Mouse (Mus musculus) limb, embryonic 15.5 days (tissue): Measurements from ENCODE around the gene Hoxc5. TPM values are rescaled to one million over a fixed set of nuclear protein-coding genes. Genes with fewer than 3 reads are reported as not detected.

Experiments used
- ATAC-seq: fragments of 200-750 bp; cut with Nextera tagmentation; 2 replicates; pipeline ENCODE4 v1.8.0; 2017; ENCODE audit warnings: low read depth, moderate TSS enrichment; ENCODE audit not compliant: insufficient number of reproducible peaks, low FRiP score, low TSS enrichment
- H3K27ac ChIP-seq: fragments of 300-500 bp; sonication (generic); 2 replicates; pipeline ENCODE4 v1.5.1; 2015; ENCODE audit warnings: moderate library complexity, mild to moderate bottlenecking, inconsistent platforms
- H3K27me3 ChIP-seq: fragments of 300-500 bp; sonication (generic); 2 replicates; pipeline ENCODE4 v1.6.1; 2015; ENCODE audit warnings: inconsistent platforms
- H3K36me3 ChIP-seq: fragments of 300-500 bp; sonication (generic); 2 replicates; pipeline ENCODE4 v1.6.1; 2015; ENCODE audit warnings: inconsistent platforms
- H3K4me1 ChIP-seq: fragments of 300-500 bp; sonication (generic); 2 replicates; pipeline ENCODE4 v1.6.1; 2015; ENCODE audit warnings: inconsistent platforms
- H3K4me2 ChIP-seq: fragments of 300-500 bp; sonication (generic); 2 replicates; pipeline ENCODE4 v1.6.1; 2015; ENCODE audit warnings: mild to moderate bottlenecking, inconsistent platforms
- H3K4me3 ChIP-seq: fragments of 300-500 bp; sonication (generic); 2 replicates; pipeline ENCODE4 v1.5.1; 2015; ENCODE audit warnings: mild to moderate bottlenecking, inconsistent platforms
- H3K9ac ChIP-seq: fragments of 300-500 bp; sonication (generic); 2 replicates; pipeline ENCODE4 v1.6.1; 2015; ENCODE audit warnings: inconsistent platforms
- H3K9me3 ChIP-seq: fragments of 300-500 bp; sonication (generic); 2 replicates; pipeline ENCODE4 v1.6.1; 2016; ENCODE audit warnings: inconsistent platforms
- WGBS: fragments of 180-500 bp; shearing (Covaris S2); methylation state at CpG from one replicate; pipeline ENCODE4 v1.1.7; 2015; 5-methylcytosine and 5-hydroxymethylcytosine counted together
- polyA plus RNA-seq: library from polyadenylated mRNA; unstranded; fragments of >200 nt; fragmentation: Nextera tagmentation; extraction: Ambion mirVana; gene quantifications from 2 replicates; pipeline ENCODE4 v1.2.1, GENCODE M21; 2015

The Hoxc5 gene
- 2.3 TPM in 2 replicates for polyA plus RNA-seq

DNA sequence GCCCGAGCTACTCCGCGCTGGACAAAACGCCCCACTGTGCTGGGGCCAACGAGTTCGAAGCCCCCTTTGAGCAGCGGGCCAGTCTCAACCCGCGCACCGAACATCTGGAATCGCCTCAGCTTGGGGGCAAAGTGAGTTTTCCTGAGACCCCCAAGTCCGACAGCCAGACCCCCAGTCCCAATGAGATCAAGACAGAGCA is at the start of gene Hoxc5:
Gene Hoxc5, plus strand, starts transcription at position 132 of the 199 bp plus-strand sequence.
- Histone ChIP-seq H3K4me3 (peak within 1 kb of the TSS; percentile 37), H3K9me3 (no peaks in the 10 kb centered on the region), H3K9ac (no peak within 1 kb of the TSS), H3K27me3 (peaks cover 94% of the 10 kb centered on the region), H3K27ac (peak within 1 kb of the TSS; percentile 51; the same call in 1 of the 2 replicates), H3K4me2 (peak within 1 kb of the TSS; percentile 48), H3K36me3 (no peaks in the 10 kb centered on the region), H3K4me1 (peaks cover 18% of the 10 kb centered on the region)
- 6% methylated on average over 12 of the region's 12 CpGs for WGBS
- ATAC-seq: no peak

GRCm38 (mm10) chr15:102917972-102918572 is 49.2 kb upstream of the Hoxc5 start:
- peaks cover 92% of the 10 kb centered on the region for H3K27me3 ChIP-seq
- no peak overlapping the region for H3K4me3 ChIP-seq
- H3K4me2 ChIP-seq: no peak overlapping the region
- no peaks in the 10 kb centered on the region for H3K9me3 ChIP-seq
- peaks cover 16% of the 10 kb centered on the region for H3K4me1 ChIP-seq
- WGBS: 8% methylated on average over 20 of the region's 20 CpGs
- H3K27ac ChIP-seq: no peak overlapping the region
- H3K36me3 ChIP-seq: no peaks in the 10 kb centered on the region
- no peak for ATAC-seq
- H3K9ac ChIP-seq: no peak overlapping the region

DNA sequence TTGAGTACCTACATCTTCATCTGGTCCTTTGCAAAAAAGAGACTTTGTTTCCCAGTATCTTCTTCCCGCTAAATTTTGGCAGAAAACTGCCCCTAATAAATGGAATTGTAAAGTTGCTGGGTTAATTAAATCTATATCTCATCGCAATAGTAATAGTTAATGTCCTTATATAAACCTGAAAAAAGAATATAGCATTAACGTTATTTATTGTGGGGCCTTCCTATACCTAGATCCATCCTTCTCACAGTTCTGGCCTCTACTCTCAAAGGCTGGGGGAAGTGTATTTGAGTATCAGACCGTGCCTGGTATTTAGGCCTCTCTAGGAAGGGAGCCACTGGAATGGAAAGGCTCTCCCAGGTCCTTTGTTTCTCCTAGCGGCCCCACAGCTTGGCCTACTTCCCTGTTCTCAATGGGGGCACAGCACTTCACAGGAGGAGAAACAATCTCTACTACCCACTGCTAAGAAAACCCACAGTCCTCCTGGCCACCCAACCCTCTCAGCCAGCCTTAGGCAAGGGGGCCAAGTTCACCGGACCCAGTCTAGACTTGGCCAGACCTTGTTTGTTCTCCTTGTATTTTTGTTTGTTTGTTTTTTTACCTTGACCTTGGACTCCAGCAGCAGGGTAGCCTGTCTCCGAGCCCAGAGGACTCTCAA is 48.5 kb upstream of the Hoxc5 start:
- Histone ChIP-seq H3K27ac (no peak overlapping the region), H3K9ac (no peak overlapping the region), H3K4me2 (no peak overlapping the region), H3K4me1 (peaks cover 16% of the 10 kb centered on the region), H3K9me3 (no peaks in the 10 kb centered on the region), H3K36me3 (no peaks in the 10 kb centered on the region), H3K4me3 (no peak overlapping the region), H3K27me3 (peaks cover 93% of the 10 kb centered on the region)
- WGBS: 9% methylated on average over 7 of the region's 7 CpGs
- ATAC-seq: no peak

- H3K36me3 ChIP-seq: no peaks in the 10 kb centered on the region
Measured at GRCm38 (mm10) chr15:102919336-102920180, 47.7 kb upstream of the Hoxc5 start.

DNA sequence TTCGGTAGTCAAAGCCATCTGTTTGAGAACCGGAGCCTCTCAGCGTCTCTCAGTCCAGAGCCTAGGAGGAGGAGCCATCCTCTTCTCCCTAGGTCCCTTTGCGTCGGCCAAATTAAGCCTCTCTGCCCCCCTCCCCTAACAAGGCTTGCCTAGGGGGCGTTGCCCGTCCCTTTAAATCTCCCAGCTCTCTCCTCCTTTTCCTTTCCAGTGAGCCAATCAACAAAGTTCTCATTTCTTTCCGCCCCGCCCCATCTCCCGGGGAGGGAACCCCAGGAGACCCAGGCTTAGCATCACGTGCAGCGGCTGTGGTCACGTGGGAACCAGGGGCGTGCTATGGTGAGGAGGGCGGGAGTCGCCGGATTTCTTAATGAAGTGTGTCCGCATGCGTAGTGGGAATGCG is 46.6 kb upstream of the Hoxc5 start:
- no peak overlapping the region for H3K27ac ChIP-seq
- H3K27me3 ChIP-seq: peaks cover 93% of the 10 kb centered on the region
- H3K4me2 ChIP-seq: peak overlapping the region; percentile 47
- peaks cover 16% of the 10 kb centered on the region for H3K4me1 ChIP-seq
- H3K36me3 ChIP-seq: no peaks in the 10 kb centered on the region
- peak; percentile 79 for ATAC-seq
- no peaks in the 10 kb centered on the region for H3K9me3 ChIP-seq
- H3K9ac ChIP-seq: no peak overlapping the region
- under 1% methylated on average over 20 of the region's 20 CpGs for WGBS
- peak overlapping the region; percentile 39 for H3K4me3 ChIP-seq

More at GRCm38 (mm10) chr15:102919336-102920180, 47.7 kb upstream of the Hoxc5 start:
- no peak for ATAC-seq
- Histone ChIP-seq H3K4me1 (peaks cover 16% of the 10 kb centered on the region), H3K27me3 (peaks cover 95% of the 10 kb centered on the region), H3K27ac (no peak overlapping the region), H3K4me3 (no peak overlapping the region), H3K9ac (no peak overlapping the region), H3K4me2 (no peak overlapping the region; the same call in 1 of the 2 replicates), H3K9me3 (no peaks in the 10 kb centered on the region)
- WGBS: 4% methylated on average over 12 of the region's 12 CpGs

GRCm38 (mm10) chr15:102921053-102922011 is 45.9 kb upstream of the Hoxc5 start, which contains the start of gene Hoxc13:
Gene Hoxc13 (plus strand): TSS chr15:102921103.
- Histone ChIP-seq H3K4me3 (peak within 1 kb of the TSS; percentile 39), H3K36me3 (no peaks in the 10 kb centered on the region), H3K4me1 (peaks cover 16% of the 10 kb centered on the region), H3K27ac (peak within 1 kb of the TSS; percentile 61; the same call in 1 of the 2 replicates), H3K9ac (no peak within 1 kb of the TSS), H3K4me2 (peak within 1 kb of the TSS; percentile 47), H3K27me3 (peaks cover 93% of the 10 kb centered on the region), H3K9me3 (no peaks in the 10 kb centered on the region)
- ATAC-seq: peak; percentile 53
- WGBS: under 1% methylated on average over 77 of the region's 88 CpGs

GRCm38 (mm10) chr15:102922012-102922362 is 45.3 kb upstream of the Hoxc5 start:
- H3K36me3 ChIP-seq: no peaks in the 10 kb centered on the region
- peaks cover 16% of the 10 kb centered on the region for H3K4me1 ChIP-seq
- H3K9me3 ChIP-seq: no peaks in the 10 kb centered on the region
- peak overlapping the region; percentile 47 for H3K4me2 ChIP-seq
- H3K4me3 ChIP-seq: peak overlapping the region; percentile 39
- 0 out of 2 replicates have a peak, but pooled peaks have one; percentile 7 for ATAC-seq
- peaks cover 92% of the 10 kb centered on the region for H3K27me3 ChIP-seq
- peak overlapping the region; percentile 61; the same call in 1 of the 2 replicates for H3K27ac ChIP-seq
- WGBS: 2% methylated on average over 24 of the region's 24 CpGs
- no peak overlapping the region for H3K9ac ChIP-seq

DNA sequence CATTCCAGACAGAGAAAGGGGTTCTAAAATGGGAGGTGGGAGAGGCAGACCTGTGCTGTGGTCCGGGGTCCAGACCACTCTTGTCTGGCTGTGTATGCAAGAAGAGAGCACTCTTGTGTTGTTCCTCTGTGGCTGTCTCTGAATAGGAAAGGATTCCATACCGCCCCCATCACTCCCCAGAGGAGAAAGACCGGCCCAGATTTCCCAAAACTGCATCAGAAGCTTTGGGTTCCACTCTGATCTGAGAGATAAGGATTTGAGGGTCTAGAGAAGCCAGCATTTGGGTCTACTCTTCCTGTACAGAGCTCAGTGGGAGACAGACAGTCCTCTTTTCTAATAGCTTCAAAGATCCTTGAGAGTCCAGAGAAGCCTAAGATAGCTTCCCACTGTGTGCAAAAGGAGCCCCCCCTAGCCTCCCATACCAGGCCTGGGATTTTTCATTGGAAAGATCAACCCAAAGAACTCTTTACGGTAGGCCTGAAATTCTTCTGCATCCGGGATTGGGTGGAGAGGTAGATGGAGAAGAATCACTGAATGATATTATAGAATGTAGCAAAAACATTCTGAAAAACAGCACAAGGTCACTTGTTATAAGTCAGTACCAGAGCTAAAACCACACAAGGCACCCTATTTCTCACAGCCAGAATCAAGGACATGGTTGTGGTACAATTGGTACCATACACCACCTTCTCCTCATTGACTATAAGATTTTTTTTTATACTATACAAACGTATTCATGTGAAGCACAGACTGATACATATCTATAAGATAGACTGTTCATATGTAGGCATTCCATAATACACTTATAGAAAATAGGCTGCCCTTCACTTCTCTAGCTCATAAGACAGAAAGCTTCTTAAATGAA is 44.4 kb upstream of the Hoxc5 start:
- Histone ChIP-seq H3K9ac (no peak overlapping the region), H3K4me3 (peak overlapping the region; percentile 16; the same call in 1 of the 2 replicates), H3K27me3 (peaks cover 92% of the 10 kb centered on the region), H3K9me3 (no peaks in the 10 kb centered on the region), H3K36me3 (no peaks in the 10 kb centered on the region), H3K4me1 (peaks cover 16% of the 10 kb centered on the region), H3K4me2 (no peak overlapping the region), H3K27ac (no peak overlapping the region)
- ATAC-seq: no peak
- 20% methylated on average over 6 of the region's 6 CpGs for WGBS

DNA sequence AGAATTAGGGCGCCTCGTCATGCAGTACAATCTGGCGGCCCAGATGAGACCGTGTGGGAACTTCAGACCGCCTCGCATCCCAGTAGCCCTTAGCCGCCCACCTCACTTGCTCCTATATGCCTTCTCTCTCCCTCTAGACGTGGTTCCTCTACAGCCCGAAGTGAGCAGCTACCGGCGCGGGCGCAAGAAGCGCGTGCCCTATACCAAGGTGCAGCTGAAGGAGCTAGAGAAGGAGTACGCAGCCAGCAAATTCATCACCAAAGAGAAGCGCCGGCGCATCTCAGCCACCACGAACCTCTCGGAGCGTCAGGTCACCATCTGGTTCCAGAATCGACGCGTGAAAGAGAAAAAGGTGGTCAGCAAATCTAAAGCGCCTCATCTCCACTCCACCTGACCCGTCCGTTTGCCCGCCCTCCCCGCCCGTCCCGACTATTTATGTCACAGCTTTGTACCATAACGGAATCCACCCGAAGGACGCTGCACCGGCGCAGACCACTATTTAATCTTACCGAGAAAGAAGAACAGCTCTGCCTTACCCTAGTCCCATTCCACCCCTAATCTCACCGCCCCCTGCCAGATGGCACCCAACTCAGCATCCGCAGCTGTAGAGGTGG is 40.1 kb upstream of the Hoxc5 start:
- WGBS: 10% methylated on average over 40 of the region's 40 CpGs
- no peak overlapping the region for H3K9ac ChIP-seq

DNA sequence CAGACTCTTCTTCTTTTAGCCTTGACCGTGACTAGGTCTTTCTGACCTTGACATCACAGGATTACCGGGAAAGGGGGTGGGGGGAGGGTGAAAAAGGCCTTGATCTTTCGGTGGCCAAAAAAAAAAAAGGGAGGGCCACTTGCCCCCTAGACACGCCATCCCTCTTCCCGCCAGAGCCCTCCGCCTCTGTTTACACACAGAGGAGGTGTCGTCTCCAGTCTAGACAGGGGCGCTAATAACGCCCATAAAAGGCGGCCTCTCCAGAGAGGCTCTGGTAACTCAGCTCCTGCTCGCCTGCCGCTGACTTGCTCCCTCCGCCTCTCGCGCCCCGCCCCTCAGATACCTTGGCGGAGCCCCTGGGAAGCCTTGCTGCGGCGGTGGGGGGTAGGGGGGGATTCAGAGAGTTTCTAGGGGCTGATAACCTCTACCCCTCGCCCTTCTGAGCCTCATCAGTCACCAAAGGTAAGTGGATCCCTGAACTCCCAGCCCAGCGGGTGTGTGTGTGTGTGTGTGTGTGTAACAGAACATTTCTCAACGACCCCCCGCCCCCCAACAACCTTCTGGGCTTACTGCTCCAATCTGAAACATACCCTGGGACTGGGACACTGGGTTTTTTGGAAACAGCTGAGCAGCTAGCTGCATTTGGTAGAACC is 35.4 kb upstream of the Hoxc5 start:
- Histone ChIP-seq H3K27ac (no peak overlapping the region), H3K27me3 (peaks cover 100% of the 10 kb centered on the region), H3K4me1 (peaks cover 11% of the 10 kb centered on the region), H3K36me3 (no peaks in the 10 kb centered on the region), H3K9me3 (no peaks in the 10 kb centered on the region), H3K9ac (no peak overlapping the region), H3K4me3 (peak overlapping the region; percentile 7; the same call in 1 of the 2 replicates), H3K4me2 (no peak overlapping the region)
- ATAC-seq: no peak
- 2% methylated on average over 23 of the region's 23 CpGs for WGBS

More for the DNA sequence above, 40.1 kb upstream of the Hoxc5 start:
- H3K9me3 ChIP-seq: no peaks in the 10 kb centered on the region
- peaks cover 92% of the 10 kb centered on the region for H3K27me3 ChIP-seq
- no peak overlapping the region for H3K4me3 ChIP-seq
- no peak for ATAC-seq
- H3K4me1 ChIP-seq: peaks cover 4% of the 10 kb centered on the region; the same call in 1 of the 2 replicates
- H3K36me3 ChIP-seq: no peaks in the 10 kb centered on the region
- H3K4me2 ChIP-seq: no peak overlapping the region
- no peak overlapping the region for H3K27ac ChIP-seq
